Mouse (Mus musculus) testis, adult 2 months (tissue): Measurements from ENCODE around the gene Dgat2.

Experiments used
- CTCF ChIP-seq: fragments of 200-500 bp; IDR thresholded peaks from 2 replicates; pipeline ENCODE4 v1.5.1; 2012; ENCODE audit warnings: low read depth, mild to moderate bottlenecking, inconsistent platforms, low read length, moderate library complexity; ENCODE audit not compliant: control insufficient read depth, insufficient read depth, insufficient replicate concordance
- POLR2A ChIP-seq: fragments of 200-500 bp; IDR thresholded peaks from 2 replicates; pipeline ENCODE4 v1.6.1; 2012; ENCODE audit warnings: low read depth, mild to moderate bottlenecking, inconsistent platforms, low read length, moderate library complexity; ENCODE audit not compliant: control insufficient read depth

GRCm38 (mm10) chr7:99228825-99229224 is 46.3 kb upstream of the Dgat2 start:
- no peak for TF ChIP-seq CTCF
- TF ChIP-seq POLR2A = no peak
